11 mouse cellular contexts compared by ENCODE assay signal in the genomic region with DNA sequence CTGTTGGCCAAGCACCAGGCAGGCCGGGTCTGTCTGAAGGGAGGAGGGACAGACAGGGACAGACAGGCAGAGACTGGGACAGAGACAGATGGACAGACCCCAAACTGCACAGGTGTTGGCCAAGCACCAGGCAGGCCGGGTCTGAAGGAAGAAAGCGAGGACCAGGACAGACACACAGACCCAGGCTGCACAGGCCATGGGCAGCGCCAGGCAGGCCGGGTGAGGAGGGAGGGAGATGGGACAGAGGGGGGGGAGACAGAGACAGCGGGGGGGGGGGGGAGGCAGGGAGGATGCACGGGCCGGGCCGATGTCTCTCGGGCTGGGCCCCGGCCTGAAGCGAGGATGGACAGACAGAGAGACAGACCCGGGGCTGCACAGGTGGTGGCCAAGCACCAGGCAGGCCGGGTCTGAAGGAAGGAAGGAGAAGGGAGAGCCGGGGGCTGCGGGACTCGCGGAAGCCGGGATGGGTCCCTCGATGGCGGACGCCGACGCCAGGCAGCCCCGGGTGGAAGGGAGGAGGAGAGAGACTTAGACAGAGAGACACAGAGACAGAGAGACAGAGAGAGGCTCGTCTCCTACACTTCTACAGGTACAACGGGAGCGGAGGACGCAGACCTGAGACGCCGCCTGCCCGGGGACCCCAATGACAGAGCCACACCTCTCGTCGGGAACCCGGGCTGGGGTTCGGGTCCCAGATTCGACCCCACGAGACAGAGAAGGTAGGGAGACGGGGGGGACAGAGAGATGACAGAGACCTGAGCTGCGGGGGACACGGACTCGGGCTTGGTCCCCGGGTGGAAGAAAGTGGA. TPM values are rescaled to one million over a fixed set of nuclear protein-coding genes. Genes with fewer than 3 reads are reported as not detected.
DNase-seq lines count a peak whose midpoint lies in the region; ATAC-seq lines count a peak whose summit lies in the region.
"Not testable (repeated sequence)": the region's sequence is repeated elsewhere in the genome, so short reads cannot be mapped to it uniquely, and the experiment has no call there.
"Had no signal": no experiment of that assay in that cellular context is flagged by ENCODE, and none has a peak within 500 bp of the region (broad histone marks: within the 10 kb centered on the region; RNA-seq: fewer than 3 reads in every experiment).

No protein-coding gene starts in this region.

- H3K4me1 ChIP-seq in intestine, embryonic 15.5 days (replicated peaks); midbrain, embryonic 11.5 days (ENCODE audit: control insufficient read depth, insufficient read depth, low read length): not testable (repeated sequence)

- H3K9ac ChIP-seq in intestine, embryonic 15.5 days; midbrain, embryonic 11.5 days (ENCODE audit: low read length): not testable (repeated sequence)

- not testable (repeated sequence) for H3K27ac ChIP-seq in intestine, embryonic 15.5 days; midbrain, embryonic 11.5 days (ENCODE audit: low read depth, low read length)

- not testable (repeated sequence) for H3K4me2 ChIP-seq in intestine, embryonic 15.5 days (replicated peaks); midbrain, embryonic 11.5 days

- H3K27me3 ChIP-seq in intestine, embryonic 15.5 days (replicated peaks); midbrain, embryonic 11.5 days (ENCODE audit: control insufficient read depth, insufficient read depth, low read length): not testable (repeated sequence)

- 81% methylated on average over 42 of the region's 43 CpGs for WGBS in intestine, embryonic 15.5 days
- WGBS in midbrain, embryonic 11.5 days: 83% methylated on average over 42 of the region's 43 CpGs

- H3K4me3 ChIP-seq in intestine, embryonic 15.5 days (replicated peaks); midbrain, embryonic 11.5 days (ENCODE audit: low read depth, low read length): not testable (repeated sequence)

- intact Hi-C loops in left cerebral cortex, postnatal 4 days (cut with DNase I): not testable (repeated sequence)

- peaks cover 34% of the 10 kb centered on the region for H3K9me3 ChIP-seq in intestine, embryonic 15.5 days
- peaks cover 43% of the 10 kb centered on the region for H3K9me3 ChIP-seq in midbrain, embryonic 11.5 days (ENCODE audit: control insufficient read depth, low read length)

- peak; percentile 40 for ATAC-seq in intestine, embryonic 15.5 days
- ATAC-seq in midbrain, embryonic 11.5 days (ENCODE audit: low FRiP score): peak; percentile 57

- peak; percentile 93 for DNase-seq in WW6 (ENCODE audit: low read depth, low spot score)
- DNase-seq in embryo, embryonic 10.5 days (ENCODE audit: low spot score): peak; percentile 31
- DNase-seq in gastrocnemius, postnatal 25 days: peak; percentile 54
- DNase-seq in left cerebral cortex, postnatal 4 days: peak; percentile 71
- DNase-seq in midbrain, embryonic 11.5 days (ENCODE audit: low spot score, missing footprints): peak; percentile 89
- peak; percentile 69 for DNase-seq in right cerebral cortex, postnatal 4 days
- peak; percentile 78 for DNase-seq in yolk sac, embryonic 10.5 days (ENCODE audit: low spot score)

- H3K36me3 ChIP-seq in intestine, embryonic 15.5 days: peaks cover 33% of the 10 kb centered on the region
- H3K36me3 ChIP-seq in midbrain, embryonic 11.5 days (ENCODE audit: control insufficient read depth, insufficient read depth, low read length): peaks cover 36% of the 10 kb centered on the region

RNA-seq across cellular contexts. Expression of a gene that starts 13.0 kb away (rescaled TPM):
- total RNA-seq in gastrocnemius, postnatal 25 days (2021): not detected
- not detected in 2 replicates for polyA plus RNA-seq in intestine, embryonic 15.5 days (2015; fragmentation: Nextera tagmentation; extraction: Ambion mirVana)
- not detected for total RNA-seq in left cerebral cortex, postnatal 4 days (2021)
- not detected in 2 replicates for polyA plus RNA-seq in midbrain, embryonic 11.5 days (2014; fragmentation: Nextera tagmentation; extraction: Ambion mirVana)
- polyA plus RNA-seq: cortical plate, adult 2 months; large intestine, adult 2 months; myocyte had no signal

RNA-seq across cellular contexts. Expression of a gene that starts 42.9 kb away (rescaled TPM):
- total RNA-seq in gastrocnemius, postnatal 25 days (2021): not detected
- not detected in 2 replicates for polyA plus RNA-seq in intestine, embryonic 15.5 days (2015; fragmentation: Nextera tagmentation; extraction: Ambion mirVana)
- total RNA-seq in left cerebral cortex, postnatal 4 days (2021): not detected
- polyA plus RNA-seq in midbrain, embryonic 11.5 days (2014; fragmentation: Nextera tagmentation; extraction: Ambion mirVana): not detected in 2 replicates
- polyA plus RNA-seq: cortical plate, adult 2 months; large intestine, adult 2 months; myocyte had no signal

Comparison
In these comparisons a context has a peak if more than half of its experiments do, and no peak if none do; other contexts are left out.
1. DNase-seq: peak in every context shown above with its lines; median percentile 93 in WW6; 89 in midbrain, embryonic 11.5 days; 78 in yolk sac, embryonic 10.5 days; 71 in left cerebral cortex, postnatal 4 days; 69 in right cerebral cortex, postnatal 4 days; 54 in gastrocnemius, postnatal 25 days; 31 in embryo, embryonic 10.5 days.